Mouse (Mus musculus): ENCODE measurements around the gene Chac1.

Gene Chac1

GRCm38 (mm10) chr2:119327942-119328526 is 23.0 kb upstream of the Chac1 start:
- DNase-seq (ENCODE audit: low spot score in 2 of 2), result no peak

GRCm38 (mm10) chr2:119328546-119328945 is 22.5 kb upstream of the Chac1 start:
- DNase-seq (ENCODE audit: low spot score in 2 of 2), result no peak

- no peak for DNase-seq (ENCODE audit: low spot score in 2 of 2)
Observed at GRCm38 (mm10) chr2:119329123-119329817, 21.8 kb upstream of the Chac1 start.

GRCm38 (mm10) chr2:119330795-119331194 is 20.2 kb upstream of the Chac1 start:
- DNase-seq (ENCODE audit: low spot score in 2 of 2), result no peak

- DNase-seq (ENCODE audit: low spot score in 2 of 2), result no peak
Observed at GRCm38 (mm10) chr2:119332177-119332661, 18.8 kb upstream of the Chac1 start.

- no peak for DNase-seq (ENCODE audit: low spot score in 2 of 2)
Observed at GRCm38 (mm10) chr2:119334135-119334534, 16.9 kb upstream of the Chac1 start.

GRCm38 (mm10) chr2:119334964-119335525 is 16.0 kb upstream of the Chac1 start:
- DNase-seq (ENCODE audit: low spot score in 2 of 2), result no peak

GRCm38 (mm10) chr2:119335535-119335934 is 15.5 kb upstream of the Chac1 start:
- DNase-seq (ENCODE audit: low spot score in 2 of 2), result no peak

GRCm38 (mm10) chr2:119336002-119336401 is 15.0 kb upstream of the Chac1 start:
- no peak for DNase-seq (ENCODE audit: low spot score in 2 of 2)

- DNase-seq (ENCODE audit: low spot score in 2 of 2), result no peak
Observed at GRCm38 (mm10) chr2:119336470-119336869, 14.6 kb upstream of the Chac1 start.

- DNase-seq (ENCODE audit: low spot score in 2 of 2), result peak; percentile 82 to 90
Observed at GRCm38 (mm10) chr2:119337425-119338265, 13.4 kb upstream of the Chac1 start.

- no peak for DNase-seq (ENCODE audit: low spot score in 2 of 2)
Observed at GRCm38 (mm10) chr2:119344537-119345138, 6.4 kb upstream of the Chac1 start.

GRCm38 (mm10) chr2:119353707-119354106 is 2.7 kb downstream of the Chac1 start:
- DNase-seq (ENCODE audit: low spot score in 2 of 2), result no peak

GRCm38 (mm10) chr2:119355089-119355488 is 4.1 kb downstream of the Chac1 start:
- peak in 1 of 2 experiments; percentile 50 for DNase-seq (ENCODE audit: low spot score in 2 of 2)

GRCm38 (mm10) chr2:119355651-119356050 is 4.6 kb downstream of the Chac1 start:
- peak in 1 of 2 experiments; percentile 16 for DNase-seq (ENCODE audit: low spot score in 2 of 2)

GRCm38 (mm10) chr2:119356310-119356709 is 5.3 kb downstream of the Chac1 start:
- no peak for DNase-seq (ENCODE audit: low spot score in 2 of 2)

- DNase-seq (ENCODE audit: low spot score in 2 of 2), result no peak
Observed at GRCm38 (mm10) chr2:119356805-119357204, 5.8 kb downstream of the Chac1 start.

GRCm38 (mm10) chr2:119358249-119358648 is 7.2 kb downstream of the Chac1 start:
- no peak for DNase-seq (ENCODE audit: low spot score in 2 of 2)

GRCm38 (mm10) chr2:119359721-119360291 is 8.8 kb downstream of the Chac1 start:
- DNase-seq (ENCODE audit: low spot score in 2 of 2), result no peak

GRCm38 (mm10) chr2:119364969-119365368 is 13.9 kb downstream of the Chac1 start:
- DNase-seq (ENCODE audit: low spot score in 2 of 2), result no peak

GRCm38 (mm10) chr2:119367346-119367745 is 16.3 kb downstream of the Chac1 start:
- no peak for DNase-seq (ENCODE audit: low spot score in 2 of 2)
